Comparison of ENCODE assay signal across 8 mouse cellular contexts in the genomic region with DNA sequence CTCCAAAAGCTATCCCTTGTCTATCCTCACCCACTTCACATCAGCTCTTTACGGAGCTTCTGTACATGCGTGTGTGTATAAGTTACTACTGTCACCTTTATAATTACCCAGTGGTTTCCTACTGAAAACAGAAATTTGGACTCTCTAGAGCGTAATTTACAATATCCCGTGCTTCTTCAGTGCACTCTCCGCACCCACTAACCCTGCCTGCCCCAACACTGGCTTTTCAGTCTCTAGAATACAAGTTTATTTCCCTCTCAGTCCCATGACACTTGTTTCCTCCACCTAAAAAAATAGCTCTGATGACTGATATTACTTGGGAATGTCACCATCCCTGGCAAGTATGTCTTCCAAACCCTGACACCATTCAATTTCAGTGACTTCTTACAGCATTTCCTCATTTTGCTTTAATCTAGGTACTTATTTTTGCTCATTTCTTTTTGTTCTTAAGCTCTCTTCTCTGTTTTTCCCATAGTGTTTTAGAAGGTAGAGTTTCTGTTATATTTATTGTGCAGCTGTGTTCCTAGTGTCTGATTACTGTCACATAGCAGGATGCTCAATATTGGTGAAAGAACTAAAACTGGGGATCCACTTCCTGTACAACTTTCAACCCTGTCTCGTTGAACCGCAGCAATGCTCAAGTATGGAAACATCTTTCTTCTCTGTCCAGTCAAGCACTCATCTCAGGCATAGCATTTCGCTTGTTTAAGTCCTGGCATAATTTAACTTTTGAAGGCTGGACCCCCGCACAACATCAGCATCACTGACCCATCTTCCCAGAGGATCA. TPM values are rescaled to one million over a fixed set of nuclear protein-coding genes. Genes with fewer than 3 reads are reported as not detected.
DNase-seq lines count a peak whose midpoint lies in the region; ATAC-seq and TF ChIP-seq lines count a peak whose summit lies in the region.

No protein-coding gene starts in this region.

- peak overlapping the region; percentile 83 for H3K4me2 ChIP-seq in kidney, embryonic 14.5 days (replicated peaks; ENCODE audit: low read depth, low read length)
- H3K4me2 ChIP-seq in hindbrain, embryonic 15.5 days = peak overlapping the region; percentile 79
- H3K4me2 ChIP-seq in midbrain, embryonic 13.5 days (replicated peaks) = peak overlapping the region; percentile 84

- TF ChIP-seq CTCF in bone marrow macrophage, adult 2 months (IDR thresholded peaks at IDR 0.05; ENCODE audit: low read depth, low read length) = no peak

- DNase-seq in kidney, postnatal 14 days = no peak
- no peak for DNase-seq in adrenal gland, postnatal 14 days
- DNase-seq in testis, postnatal 14 days (ENCODE audit: low spot score) = no peak
- DNase-seq in adrenal gland, adult 8-10 months = no peak

- ATAC-seq in kidney, embryonic 14.5 days (ENCODE audit: low FRiP score, low TSS enrichment) = no peak
- ATAC-seq in hindbrain, embryonic 15.5 days (ENCODE audit: low FRiP score, low read depth) = no peak
- no peak for ATAC-seq in midbrain, embryonic 13.5 days

- TF ChIP-seq POLR2A in bone marrow macrophage, adult 2 months (IDR thresholded peaks at IDR 0.05; ENCODE audit: borderline replicate concordance, low read depth, low read length) = no peak

- H3K9ac ChIP-seq in kidney, embryonic 14.5 days (ENCODE audit: low read depth, low read length) = peak overlapping the region; percentile 83; the same call in 1 of the 2 replicates
- peak overlapping the region; percentile 66 for H3K9ac ChIP-seq in hindbrain, embryonic 15.5 days
- peak overlapping the region; percentile 82 for H3K9ac ChIP-seq in midbrain, embryonic 13.5 days (replicated peaks)

- WGBS in kidney, embryonic 14.5 days = 37% methylated on average over 9 of the region's 9 CpGs
- 42% methylated on average over 9 of the region's 9 CpGs for WGBS in hindbrain, embryonic 15.5 days
- WGBS in midbrain, embryonic 13.5 days = 45% methylated on average over 9 of the region's 9 CpGs

- no peaks in the 10 kb centered on the region; the same call in 1 of the 2 replicates for H3K36me3 ChIP-seq in kidney, embryonic 14.5 days (ENCODE audit: control insufficient read depth, insufficient read depth, low read length)
- no peaks in the 10 kb centered on the region for H3K36me3 ChIP-seq in hindbrain, embryonic 15.5 days
- H3K36me3 ChIP-seq in midbrain, embryonic 13.5 days = no peaks in the 10 kb centered on the region

- peak overlapping the region; percentile 98 for H3K27ac ChIP-seq in kidney, embryonic 14.5 days (ENCODE audit: low read depth, low read length)
- peak overlapping the region; percentile 94 for H3K27ac ChIP-seq in bone marrow macrophage, adult 2 months (ENCODE audit: insufficient read depth, low read depth, low read length)
- H3K27ac ChIP-seq in hindbrain, embryonic 15.5 days (replicated peaks) = peak overlapping the region; percentile 97
- peak overlapping the region; percentile 97 for H3K27ac ChIP-seq in midbrain, embryonic 13.5 days

- no peaks in the 10 kb centered on the region for H3K27me3 ChIP-seq in kidney, embryonic 14.5 days (ENCODE audit: control insufficient read depth, insufficient read depth, low read length)
- H3K27me3 ChIP-seq in hindbrain, embryonic 15.5 days = no peaks in the 10 kb centered on the region
- no peaks in the 10 kb centered on the region for H3K27me3 ChIP-seq in midbrain, embryonic 13.5 days

- H3K9me3 ChIP-seq in kidney, embryonic 14.5 days (ENCODE audit: control insufficient read depth, low read length) = no peaks in the 10 kb centered on the region
- H3K9me3 ChIP-seq in hindbrain, embryonic 15.5 days = no peaks in the 10 kb centered on the region
- H3K9me3 ChIP-seq in midbrain, embryonic 13.5 days = no peaks in the 10 kb centered on the region

- H3K4me1 ChIP-seq in kidney, embryonic 14.5 days (ENCODE audit: control insufficient read depth, insufficient read depth, low read length) = peaks cover 36% of the 10 kb centered on the region
- H3K4me1 ChIP-seq in bone marrow macrophage, adult 2 months (ENCODE audit: control insufficient read depth, insufficient read depth, low read length) = peaks cover 36% of the 10 kb centered on the region
- H3K4me1 ChIP-seq in hindbrain, embryonic 15.5 days (replicated peaks) = peaks cover 55% of the 10 kb centered on the region
- H3K4me1 ChIP-seq in midbrain, embryonic 13.5 days (replicated peaks) = peaks cover 69% of the 10 kb centered on the region

- H3K4me3 ChIP-seq in kidney, embryonic 14.5 days (ENCODE audit: low read length) = peak overlapping the region; percentile 67
- peak overlapping the region; percentile 69 for H3K4me3 ChIP-seq in bone marrow macrophage, adult 2 months (ENCODE audit: insufficient read depth, low read length)
- H3K4me3 ChIP-seq in hindbrain, embryonic 15.5 days = peak overlapping the region; percentile 46
- H3K4me3 ChIP-seq in midbrain, embryonic 13.5 days (replicated peaks) = peak overlapping the region; percentile 64

RNA-seq across cellular contexts. Expression of a gene that starts 0.9 kb away (rescaled TPM):
- 30.2 and 58.4 TPM in 2 replicates for polyA plus RNA-seq in kidney, embryonic 14.5 days (2014; fragmentation: Nextera tagmentation; extraction: Ambion mirVana)
- 46.5 and 69.7 TPM in 2 replicates for polyA plus RNA-seq in bone marrow macrophage, adult 2 months (2012; ENCODE audit: insufficient read depth, insufficient read length, missing spikeins)
- polyA plus RNA-seq in hindbrain, embryonic 15.5 days (2015; fragmentation: Nextera tagmentation; extraction: Ambion mirVana) = 15.6 and 16.6 TPM in 2 replicates
- polyA plus RNA-seq in midbrain, embryonic 13.5 days (2015; fragmentation: Nextera tagmentation; extraction: Ambion mirVana) = 22.7 and 24.9 TPM in 2 replicates
- total RNA-seq in adrenal gland, postnatal 14 days (2021) = 78.0 and 84.0 TPM in 2 replicates
- total RNA-seq in adrenal gland, adult 8-10 months (2022) = 100 to 1,000 TPM in 2 of 4 experiments, 10 to 100 TPM in 2; 85.2 to 125 (median 101) TPM

RNA-seq across cellular contexts. Expression of a gene that starts 4.3 kb away (rescaled TPM):
- 0.23 and 0.36 TPM in 2 replicates for polyA plus RNA-seq in kidney, embryonic 14.5 days (2014; fragmentation: Nextera tagmentation; extraction: Ambion mirVana)
- polyA plus RNA-seq in bone marrow macrophage, adult 2 months (2012; ENCODE audit: insufficient read depth, insufficient read length, missing spikeins) = not detected in 2 replicates
- 0.51 and 0.66 TPM in 2 replicates for polyA plus RNA-seq in hindbrain, embryonic 15.5 days (2015; fragmentation: Nextera tagmentation; extraction: Ambion mirVana)
- polyA plus RNA-seq in midbrain, embryonic 13.5 days (2015; fragmentation: Nextera tagmentation; extraction: Ambion mirVana) = 0.31 TPM in 1 of 2 replicates, not detected in the other
- not detected in 2 replicates for total RNA-seq in adrenal gland, postnatal 14 days (2021)
- total RNA-seq in adrenal gland, adult 8-10 months (2022) = not detected

RNA-seq across cellular contexts. Expression of a gene that starts 8.2 kb away (rescaled TPM):
- polyA plus RNA-seq in kidney, embryonic 14.5 days (2014; fragmentation: Nextera tagmentation; extraction: Ambion mirVana) = 2.0 and 2.2 TPM in 2 replicates
- 28.8 and 38.2 TPM in 2 replicates for polyA plus RNA-seq in bone marrow macrophage, adult 2 months (2012; ENCODE audit: insufficient read depth, insufficient read length, missing spikeins)
- 5.2 and 5.3 TPM in 2 replicates for polyA plus RNA-seq in hindbrain, embryonic 15.5 days (2015; fragmentation: Nextera tagmentation; extraction: Ambion mirVana)
- 2.9 and 3.2 TPM in 2 replicates for polyA plus RNA-seq in midbrain, embryonic 13.5 days (2015; fragmentation: Nextera tagmentation; extraction: Ambion mirVana)
- total RNA-seq in adrenal gland, postnatal 14 days (2021) = 39.9 and 42.4 TPM in 2 replicates
- 100 to 1,000 TPM in 2 of 4 experiments, 10 to 100 TPM in 2; 73.0 to 121 (median 97.6) TPM for total RNA-seq in adrenal gland, adult 8-10 months (2022)

RNA-seq across cellular contexts. Expression of a gene that starts 38.2 kb away (rescaled TPM):
- polyA plus RNA-seq in kidney, embryonic 14.5 days (2014; fragmentation: Nextera tagmentation; extraction: Ambion mirVana) = 4.6 and 6.5 TPM in 2 replicates
- 1.0 and 1.8 TPM in 2 replicates for polyA plus RNA-seq in bone marrow macrophage, adult 2 months (2012; ENCODE audit: insufficient read depth, insufficient read length, missing spikeins)
- 1.2 and 2.2 TPM in 2 replicates for polyA plus RNA-seq in hindbrain, embryonic 15.5 days (2015; fragmentation: Nextera tagmentation; extraction: Ambion mirVana)
- polyA plus RNA-seq in midbrain, embryonic 13.5 days (2015; fragmentation: Nextera tagmentation; extraction: Ambion mirVana) = 0.83 and 0.85 TPM in 2 replicates
- total RNA-seq in adrenal gland, postnatal 14 days (2021) = 2.4 and 3.2 TPM in 2 replicates
- total RNA-seq in adrenal gland, adult 8-10 months (2022) = 1 to 10 TPM; 1.5 to 8.1 (median 5.0) TPM

RNA-seq across cellular contexts. Expression of a gene that starts 44.2 kb away (rescaled TPM):
- polyA plus RNA-seq in kidney, embryonic 14.5 days (2014; fragmentation: Nextera tagmentation; extraction: Ambion mirVana) = 1.7 and 1.9 TPM in 2 replicates
- polyA plus RNA-seq in bone marrow macrophage, adult 2 months (2012; ENCODE audit: insufficient read depth, insufficient read length, missing spikeins) = 27.9 and 29.7 TPM in 2 replicates
- 5.7 and 7.1 TPM in 2 replicates for polyA plus RNA-seq in hindbrain, embryonic 15.5 days (2015; fragmentation: Nextera tagmentation; extraction: Ambion mirVana)
- polyA plus RNA-seq in midbrain, embryonic 13.5 days (2015; fragmentation: Nextera tagmentation; extraction: Ambion mirVana) = 3.4 and 4.4 TPM in 2 replicates
- 3.5 and 3.8 TPM in 2 replicates for total RNA-seq in adrenal gland, postnatal 14 days (2021)
- 10 to 100 TPM in 2 of 4 experiments, 1 to 10 TPM in 2; 2.5 to 32.7 (median 16.9) TPM for total RNA-seq in adrenal gland, adult 8-10 months (2022)
